Comparison of ENCODE assay signal across 8 mouse cellular contexts in genomic region chr19:16585379-16585778, GRCm38 (mm10).
DNase-seq lines count a peak whose midpoint lies in the region; ATAC-seq and TF ChIP-seq lines count a peak whose summit lies in the region.

No protein-coding gene starts in this region.

- TF ChIP-seq CTCF in C2C12 (IDR thresholded peaks at IDR 0.05; ENCODE audit: control insufficient read depth, insufficient read depth, insufficient read length), result peak; percentile 15
- peak; percentile 77 for TF ChIP-seq CTCF in liver, postnatal 0 days (IDR thresholded peaks at IDR 0.05; ENCODE audit: low read depth)

- no peak for TF ChIP-seq EP300 in liver, postnatal 0 days (IDR thresholded peaks at IDR 0.05; ENCODE audit: low read depth)

- no peak overlapping the region for H3K4me3 ChIP-seq in heart, embryonic 11.5 days (ENCODE audit: low read depth, low read length)
- H3K4me3 ChIP-seq in C2C12 (ENCODE audit: insufficient read depth, poor library complexity, severe bottlenecking), result no peak overlapping the region
- H3K4me3 ChIP-seq in liver, postnatal 0 days (ENCODE audit: low read depth, low read length), result no peak overlapping the region

- no peaks in the 10 kb centered on the region for H3K27me3 ChIP-seq in heart, embryonic 11.5 days (ENCODE audit: control insufficient read depth, insufficient read depth, low read length)
- H3K27me3 ChIP-seq in C2C12 (ENCODE audit: control insufficient read depth, insufficient read depth, insufficient read length), result no peaks in the 10 kb centered on the region
- no peaks in the 10 kb centered on the region for H3K27me3 ChIP-seq in liver, postnatal 0 days (ENCODE audit: insufficient read depth, low read length)

- intact Hi-C loops in left cerebral cortex, postnatal 10 days (cut with DNase I), result no loop called here

- no peak overlapping the region for H3K27ac ChIP-seq in heart, embryonic 11.5 days (ENCODE audit: low read depth, low read length)
- H3K27ac ChIP-seq in liver, postnatal 0 days (ENCODE audit: low read depth), result no peak overlapping the region

- no peaks in the 10 kb centered on the region for H3K4me1 ChIP-seq in heart, embryonic 11.5 days (ENCODE audit: control insufficient read depth, insufficient read depth, low read length)
- no peaks in the 10 kb centered on the region for H3K4me1 ChIP-seq in liver, postnatal 0 days (ENCODE audit: insufficient read depth)

- H3K9ac ChIP-seq in heart, embryonic 11.5 days (ENCODE audit: low read depth, low read length), result no peak overlapping the region
- no peak overlapping the region for H3K9ac ChIP-seq in liver, postnatal 0 days (replicated peaks)

- 10% methylated on average over 3 of the region's 3 CpGs for WGBS in heart, embryonic 11.5 days (ENCODE audit: insufficient replicate concordance)
- WGBS in liver, postnatal 0 days (ENCODE audit: insufficient replicate concordance), result 6% methylated on average over 3 of the region's 3 CpGs

- H3K36me3 ChIP-seq in heart, embryonic 11.5 days (ENCODE audit: control insufficient read depth, insufficient read depth, low read length), result no peaks in the 10 kb centered on the region
- no peaks in the 10 kb centered on the region for H3K36me3 ChIP-seq in C2C12 (ENCODE audit: control insufficient read depth, insufficient read depth)
- H3K36me3 ChIP-seq in liver, postnatal 0 days (replicated peaks; ENCODE audit: insufficient read depth, low read length), result no peaks in the 10 kb centered on the region

- DNase-seq in heart, adult 8-10 months (ENCODE audit: low spot score), result peak; percentile 7
- DNase-seq in adipocyte (ENCODE audit: low spot score), result peak; percentile 45
- DNase-seq in liver, postnatal 0 days, result no peak
- DNase-seq in right cerebral cortex, postnatal 14 days, result no peak
- DNase-seq in left cerebral cortex, postnatal 10 days (ENCODE audit: extremely low spot score in 1 of 2, low spot score in 2 of 2), result no peak
- DNase-seq in adrenal gland, adult 8-10 months, result no peak

- no peaks in the 10 kb centered on the region; the same call in 1 of the 2 replicates for H3K9me3 ChIP-seq in heart, embryonic 11.5 days (replicated peaks; ENCODE audit: control insufficient read depth, low read length)
- peaks cover 4% of the 10 kb centered on the region; the same call in 1 of the 2 replicates for H3K9me3 ChIP-seq in liver, postnatal 0 days (ENCODE audit: low read length)

- ATAC-seq in heart, embryonic 11.5 days (replicated peaks; ENCODE audit: insufficient number of reproducible peaks, low FRiP score, low TSS enrichment), result no peak
- 0 out of 2 replicates have a peak, but pooled peaks have one; percentile 31 for ATAC-seq in liver, postnatal 0 days

- H3K79me2 ChIP-seq in C2C12 (ENCODE audit: control insufficient read depth, insufficient read depth), result no peaks in the 10 kb centered on the region

- no peak overlapping the region for H3K4me2 ChIP-seq in heart, embryonic 11.5 days
- no peak overlapping the region for H3K4me2 ChIP-seq in liver, postnatal 0 days (ENCODE audit: low read depth, low read length)

- H3ac ChIP-seq in C2C12 (ENCODE audit: control insufficient read depth, insufficient read length, low read depth), result no peak overlapping the region

- H3K79me3 ChIP-seq in C2C12 (ENCODE audit: low read depth), result no peaks in the 10 kb centered on the region

TF ChIP-seq in C2C12, 6 proteins besides CTCF, POLR2A, EP300 and RAD21:
- TF ChIP-seq MYOD1 (IDR thresholded peaks at IDR 0.05; ENCODE audit: control insufficient read depth, insufficient read length, low read depth), result no peak
- no peak for TF ChIP-seq MAX (IDR thresholded peaks at IDR 0.05)
- TF ChIP-seq MYOG (IDR thresholded peaks at IDR 0.05; ENCODE audit: control insufficient read depth, extremely low read depth, insufficient read length), result no peak
- no peak for TF ChIP-seq CEBPB (IDR thresholded peaks at IDR 0.05; ENCODE audit: low read depth)
- TF ChIP-seq USF1 (IDR thresholded peaks at IDR 0.05; ENCODE audit: low read depth), result no peak
- TF ChIP-seq FOSL1 (IDR thresholded peaks at IDR 0.05; ENCODE audit: insufficient read depth, low read length, poor library complexity, severe bottlenecking), result no peak
TF ChIP-seq in C2C12: peak in this region for 0.

Comparison
In these comparisons a context has a peak if more than half of its experiments do, and no peak if none do; other contexts are left out.
1. DNase-seq: peak in heart, adult 8-10 months (single experiment) and adipocyte (single experiment); none in liver, postnatal 0 days (single experiment), right cerebral cortex, postnatal 14 days (single experiment), left cerebral cortex, postnatal 10 days (0 of 2) and adrenal gland, adult 8-10 months (single experiment).